Mouse (Mus musculus): ENCODE results near the gene Fdxr.

- TF ChIP-seq CTCF (IDR thresholded peaks at IDR 0.05; ENCODE audit: borderline replicate concordance, control insufficient read depth, extremely low read depth, insufficient read depth, low read length, poor library complexity) (no peak), POLR2A (IDR thresholded peaks at IDR 0.05; ENCODE audit: control insufficient read depth, extremely low read depth, insufficient read depth, low read length, poor library complexity) (no peak)
Observed at GRCm38 (mm10) chr11:115273735-115274134, 3.1 kb downstream of the Fdxr start.
